Mouse (Mus musculus): ENCODE measurements around the gene Il23a. TPM values are rescaled to one million over a fixed set of nuclear protein-coding genes. Genes with fewer than 3 reads are reported as not detected.
"Not testable (repeated sequence)": the region's sequence is repeated elsewhere in the genome, so short reads cannot be mapped to it uniquely, and the experiment has no call there.

Il23a gene
- polyA plus RNA-seq, 1 experiment from 2014 or later, result not detected

DNA sequence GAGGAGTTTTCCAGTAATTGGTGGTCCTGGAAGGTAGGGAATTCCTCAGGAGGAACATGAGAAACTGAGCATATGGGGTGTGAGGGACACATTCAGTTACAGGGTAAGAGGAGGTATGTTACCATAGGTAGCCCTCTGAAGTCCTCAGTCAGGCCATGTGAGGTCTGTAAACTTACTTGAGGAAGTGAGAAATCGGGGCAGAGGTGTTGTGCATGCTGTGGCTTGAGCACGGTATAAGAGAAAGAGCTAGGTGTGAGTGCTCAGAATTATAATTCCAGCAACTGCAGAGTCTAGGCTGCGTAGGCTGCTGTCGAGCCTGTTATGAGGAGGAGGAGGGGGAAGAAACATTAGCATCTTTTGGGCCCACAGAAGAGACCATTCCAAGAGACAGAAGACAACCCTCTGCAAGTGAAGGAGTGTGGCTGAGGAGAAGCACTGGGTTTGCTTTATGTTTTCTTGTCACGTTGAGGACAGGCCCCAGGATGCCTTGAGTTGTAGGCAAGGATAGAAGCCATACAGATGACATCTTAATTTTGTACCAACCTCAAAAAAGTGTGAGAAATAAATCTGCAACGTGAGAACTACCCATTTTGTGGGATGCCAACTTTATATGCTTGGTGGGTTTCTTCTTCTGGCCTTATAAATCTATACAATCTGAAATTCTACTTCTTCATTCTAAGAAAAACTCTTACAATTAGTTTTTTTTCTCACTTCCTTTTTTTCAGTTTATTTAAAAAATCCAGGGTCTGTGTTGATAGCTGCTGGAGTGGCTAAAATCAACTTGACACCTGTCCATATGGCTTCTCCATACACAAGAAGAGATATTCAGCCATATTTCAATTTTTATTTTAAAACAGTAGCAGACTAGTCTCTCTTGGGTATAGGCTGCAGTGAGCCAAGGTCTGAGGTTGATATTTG is 34.9 kb downstream of the Il23a start:
- ATAC-seq (ENCODE audit: insufficient read depth, low FRiP score, low TSS enrichment) (no peak), DNase-seq (ENCODE audit: low spot score) (no peak)
- Histone ChIP-seq H3K4me3 (ENCODE audit: low read depth, low read length) (no peak overlapping the region), H3K36me3 (ENCODE audit: control insufficient read depth, insufficient read depth, low read length) (no peaks in the 10 kb centered on the region), H3K27me3 (ENCODE audit: control insufficient read depth, insufficient read depth, low read length) (no peaks in the 10 kb centered on the region), H3K27ac (ENCODE audit: low read depth, low read length) (no peak overlapping the region), H3K4me2 (ENCODE audit: low read depth) (no peak overlapping the region), H3K9me3 (ENCODE audit: control insufficient read depth, low read length) (no peaks in the 10 kb centered on the region), H3K9ac (ENCODE audit: low read length) (no peak overlapping the region), H3K4me1 (ENCODE audit: control insufficient read depth, insufficient read depth, low read length) (no peaks in the 10 kb centered on the region)
- WGBS, result 78% methylated on average over 6 of the region's 6 CpGs

GRCm38 (mm10) chr10:128262300-128262699 is 36.3 kb downstream of the Il23a start:
- ATAC-seq (ENCODE audit: insufficient read depth, low FRiP score, low TSS enrichment), result no peak
- H3K4me1 ChIP-seq (ENCODE audit: control insufficient read depth, insufficient read depth, low read length), result no peaks in the 10 kb centered on the region
- no peaks in the 10 kb centered on the region for H3K27me3 ChIP-seq (ENCODE audit: control insufficient read depth, insufficient read depth, low read length)
- no peaks in the 10 kb centered on the region for H3K9me3 ChIP-seq (ENCODE audit: control insufficient read depth, low read length)
- H3K36me3 ChIP-seq (ENCODE audit: control insufficient read depth, insufficient read depth, low read length), result no peaks in the 10 kb centered on the region
- H3K4me3 ChIP-seq (ENCODE audit: low read depth, low read length), result no peak overlapping the region
- H3K9ac ChIP-seq (ENCODE audit: low read length), result no peak overlapping the region
- H3K4me2 ChIP-seq (ENCODE audit: low read depth), result no peak overlapping the region
- DNase-seq (ENCODE audit: low spot score), result no peak
- 86% methylated on average over 22 of the region's 22 CpGs for WGBS
- no peak overlapping the region for H3K27ac ChIP-seq (ENCODE audit: low read depth, low read length)

DNA sequence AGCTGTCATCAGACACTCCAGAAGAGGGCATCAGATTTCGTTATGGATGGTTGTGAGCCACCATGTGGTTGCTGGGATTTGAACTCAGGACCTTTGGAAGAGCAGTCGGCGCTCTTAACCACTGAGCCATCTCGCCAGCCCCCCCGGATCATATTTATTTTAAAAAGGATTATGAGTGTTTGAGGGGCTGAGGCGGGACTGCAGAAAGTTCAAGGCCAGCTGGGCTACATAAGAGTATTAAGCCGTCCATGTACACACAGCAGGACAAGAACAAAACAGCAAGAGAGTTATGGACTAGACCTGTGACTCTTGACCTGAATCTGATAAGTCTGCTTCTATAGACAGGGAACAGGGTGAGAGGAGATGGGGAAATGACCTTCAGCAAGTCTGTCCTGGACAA is 38.2 kb downstream of the Il23a start:
- DNase-seq (ENCODE audit: low spot score); H3K4me2 ChIP-seq (ENCODE audit: low read depth); H3K4me3 ChIP-seq (ENCODE audit: low read depth, low read length); H3K9ac ChIP-seq (ENCODE audit: low read length); H3K4me1 ChIP-seq (ENCODE audit: control insufficient read depth, insufficient read depth, low read length); H3K36me3 ChIP-seq (ENCODE audit: control insufficient read depth, insufficient read depth, low read length); ATAC-seq (ENCODE audit: insufficient read depth, low FRiP score, low TSS enrichment); H3K27me3 ChIP-seq (ENCODE audit: control insufficient read depth, insufficient read depth, low read length); H3K27ac ChIP-seq (ENCODE audit: low read depth, low read length); H3K9me3 ChIP-seq (ENCODE audit: control insufficient read depth, low read length): not testable (repeated sequence)
- WGBS, result 86% methylated on average over 7 of the region's 7 CpGs

DNA sequence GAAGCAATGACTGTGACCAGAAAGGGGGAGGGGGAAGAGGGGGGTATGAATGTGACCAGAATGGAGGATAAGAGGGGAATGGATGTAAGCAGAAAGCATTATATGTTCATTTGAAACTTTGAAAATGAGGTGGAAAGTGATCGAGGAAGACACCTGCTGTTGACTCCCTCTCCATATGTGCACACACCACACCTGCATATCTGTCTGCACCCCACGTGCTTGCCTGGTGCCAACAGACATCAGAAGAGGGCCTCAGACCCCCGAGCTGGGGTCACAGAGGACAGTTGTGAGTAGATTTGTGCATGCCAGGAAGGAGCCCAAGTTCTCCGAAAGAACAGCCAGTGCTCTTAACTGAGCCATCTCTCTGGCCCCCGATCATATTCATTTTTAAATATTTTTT is 38.6 kb downstream of the Il23a start:
- WGBS, result 85% methylated on average over 5 of the region's 5 CpGs
- Histone ChIP-seq H3K27me3 (ENCODE audit: control insufficient read depth, insufficient read depth, low read length) (no peaks in the 10 kb centered on the region), H3K4me3 (ENCODE audit: low read depth, low read length) (no peak overlapping the region), H3K9ac (ENCODE audit: low read length) (no peak overlapping the region), H3K4me1 (ENCODE audit: control insufficient read depth, insufficient read depth, low read length) (no peaks in the 10 kb centered on the region), H3K9me3 (ENCODE audit: control insufficient read depth, low read length) (no peaks in the 10 kb centered on the region), H3K4me2 (ENCODE audit: low read depth) (no peak overlapping the region), H3K27ac (ENCODE audit: low read depth, low read length) (no peak overlapping the region), H3K36me3 (ENCODE audit: control insufficient read depth, insufficient read depth, low read length) (no peaks in the 10 kb centered on the region)
- DNase-seq (ENCODE audit: low spot score) (no peak), ATAC-seq (ENCODE audit: insufficient read depth, low FRiP score, low TSS enrichment) (no peak)

DNA sequence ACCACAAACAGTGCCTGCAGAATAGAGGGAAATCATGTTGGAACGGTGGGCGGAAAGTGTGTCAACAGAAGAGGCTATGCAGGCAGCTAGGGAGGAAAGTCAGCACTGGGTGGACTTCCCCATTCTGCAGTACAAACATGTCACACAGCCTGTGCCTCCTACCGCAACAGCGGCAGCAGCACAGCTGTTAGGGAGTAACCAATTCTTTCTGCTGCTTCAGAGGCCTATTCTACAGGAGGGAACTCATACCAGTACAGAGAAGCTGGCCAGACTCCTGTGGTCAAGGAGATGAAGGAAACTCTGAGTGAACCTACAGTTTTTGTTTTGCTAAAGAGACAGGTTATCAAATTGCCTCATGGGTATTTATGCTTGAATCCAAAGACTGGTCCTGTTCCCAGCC is 39.6 kb downstream of the Il23a start:
- ATAC-seq (ENCODE audit: insufficient read depth, low FRiP score, low TSS enrichment) (no peak), DNase-seq (ENCODE audit: low spot score) (no peak)
- no peaks in the 10 kb centered on the region for H3K27me3 ChIP-seq (ENCODE audit: control insufficient read depth, insufficient read depth, low read length)
- no peak overlapping the region for H3K27ac ChIP-seq (ENCODE audit: low read depth, low read length)
- H3K9me3 ChIP-seq (ENCODE audit: control insufficient read depth, low read length), result no peaks in the 10 kb centered on the region
- no peaks in the 10 kb centered on the region for H3K4me1 ChIP-seq (ENCODE audit: control insufficient read depth, insufficient read depth, low read length)
- no peak overlapping the region for H3K9ac ChIP-seq (ENCODE audit: low read length)
- H3K4me3 ChIP-seq (ENCODE audit: low read depth, low read length), result no peak overlapping the region
- H3K36me3 ChIP-seq (ENCODE audit: control insufficient read depth, insufficient read depth, low read length), result no peaks in the 10 kb centered on the region
- WGBS, result 83% methylated on average over 4 of the region's 4 CpGs
- no peak overlapping the region for H3K4me2 ChIP-seq (ENCODE audit: low read depth)

- H3K9me3 ChIP-seq (ENCODE audit: control insufficient read depth, low read length), result no peaks in the 10 kb centered on the region
- H3K4me3 ChIP-seq (ENCODE audit: low read depth, low read length), result no peak overlapping the region
- WGBS, result 74% methylated on average over 8 of the region's 8 CpGs
- no peak overlapping the region for H3K27ac ChIP-seq (ENCODE audit: low read depth, low read length)
- DNase-seq (ENCODE audit: low spot score) (no peak), ATAC-seq (ENCODE audit: insufficient read depth, low FRiP score, low TSS enrichment) (no peak)
- no peaks in the 10 kb centered on the region for H3K4me1 ChIP-seq (ENCODE audit: control insufficient read depth, insufficient read depth, low read length)
- no peak overlapping the region for H3K4me2 ChIP-seq (ENCODE audit: low read depth)
- peaks cover 12% of the 10 kb centered on the region for H3K36me3 ChIP-seq (ENCODE audit: control insufficient read depth, insufficient read depth, low read length)
- H3K9ac ChIP-seq (ENCODE audit: low read length), result no peak overlapping the region
- no peaks in the 10 kb centered on the region for H3K27me3 ChIP-seq (ENCODE audit: control insufficient read depth, insufficient read depth, low read length)
These were observed 42.2 kb downstream of the Il23a start for GRCm38 (mm10) chr10:128256328-128256727.

DNA sequence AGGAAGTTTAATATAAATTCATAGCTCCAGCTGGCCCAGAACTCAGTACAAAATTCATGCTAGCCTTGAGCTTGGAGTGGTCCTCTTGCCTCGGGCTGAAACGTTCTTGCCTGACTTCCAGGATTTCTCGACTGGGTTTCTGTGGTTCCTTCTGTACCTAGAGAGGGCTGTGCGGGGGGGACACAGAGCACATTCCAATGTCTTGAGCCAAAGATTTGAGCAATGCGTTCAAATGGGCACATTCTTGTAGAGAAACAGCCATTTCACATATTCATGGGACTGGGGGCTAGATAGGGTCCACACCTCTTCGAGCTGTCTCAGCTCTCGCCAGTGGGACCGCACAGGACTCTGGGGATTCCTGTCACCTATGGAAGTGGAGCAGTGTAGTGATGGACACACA is 42.6 kb downstream of the Il23a start:
- no peak overlapping the region for H3K4me3 ChIP-seq (ENCODE audit: low read depth, low read length)
- H3K9ac ChIP-seq (ENCODE audit: low read length), result no peak overlapping the region
- ATAC-seq (ENCODE audit: insufficient read depth, low FRiP score, low TSS enrichment), result no peak
- H3K4me2 ChIP-seq (ENCODE audit: low read depth), result no peak overlapping the region
- H3K9me3 ChIP-seq (ENCODE audit: control insufficient read depth, low read length), result no peaks in the 10 kb centered on the region
- DNase-seq (ENCODE audit: low spot score), result no peak
- 91% methylated on average over 8 of the region's 8 CpGs for WGBS
- H3K27ac ChIP-seq (ENCODE audit: low read depth, low read length), result no peak overlapping the region
- H3K36me3 ChIP-seq (ENCODE audit: control insufficient read depth, insufficient read depth, low read length), result peaks cover 16% of the 10 kb centered on the region
- H3K27me3 ChIP-seq (ENCODE audit: control insufficient read depth, insufficient read depth, low read length), result no peaks in the 10 kb centered on the region
- no peaks in the 10 kb centered on the region for H3K4me1 ChIP-seq (ENCODE audit: control insufficient read depth, insufficient read depth, low read length)

DNA sequence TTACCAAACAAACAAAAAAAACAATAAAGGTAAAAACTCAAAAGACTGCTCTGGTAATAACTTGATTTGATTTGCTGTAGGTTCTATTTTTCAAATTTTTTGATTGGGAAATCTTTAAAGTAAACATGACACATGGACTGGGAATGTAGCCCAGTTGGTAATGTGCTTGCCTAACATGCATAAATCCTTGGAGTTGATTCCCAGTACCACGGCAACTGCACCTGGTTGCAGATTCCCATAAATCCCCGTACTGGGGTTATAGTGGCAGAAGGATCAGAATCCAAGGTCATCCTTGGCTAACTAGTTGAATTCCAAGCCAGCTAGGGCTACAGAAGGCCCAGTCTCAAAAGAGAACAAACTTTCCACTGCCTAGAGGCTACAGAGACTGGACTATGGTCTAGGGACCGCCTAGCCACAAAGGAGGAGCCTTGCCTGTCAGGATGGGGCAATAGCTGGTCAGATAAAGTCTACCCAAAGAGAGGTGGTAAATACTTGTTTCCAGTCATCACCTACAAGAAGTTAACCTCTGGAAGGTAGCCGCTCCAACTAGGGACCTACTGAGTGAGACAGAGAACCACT is 44.8 kb downstream of the Il23a start, which contains the start of gene Apon:
TSS of gene Apon (plus strand) at position 420 of the 579 bp plus-strand sequence.
- no peak for ATAC-seq (ENCODE audit: insufficient read depth, low FRiP score, low TSS enrichment)
- Histone ChIP-seq H3K9me3 (ENCODE audit: control insufficient read depth, low read length) (no peaks in the 10 kb centered on the region), H3K4me2 (ENCODE audit: low read depth) (no peak within 1 kb of the TSS), H3K27ac (ENCODE audit: low read depth, low read length) (no peak within 1 kb of the TSS), H3K36me3 (ENCODE audit: control insufficient read depth, insufficient read depth, low read length) (peaks cover 33% of the 10 kb centered on the region), H3K4me3 (ENCODE audit: low read depth, low read length) (no peak within 1 kb of the TSS), H3K27me3 (ENCODE audit: control insufficient read depth, insufficient read depth, low read length) (no peaks in the 10 kb centered on the region), H3K9ac (ENCODE audit: low read length) (no peak within 1 kb of the TSS), H3K4me1 (ENCODE audit: control insufficient read depth, insufficient read depth, low read length) (no peaks in the 10 kb centered on the region)
- 90% methylated on average over 4 of the region's 4 CpGs for WGBS
- DNase-seq (ENCODE audit: low spot score), result no peak

- H3K36me3 ChIP-seq (ENCODE audit: control insufficient read depth, insufficient read depth, low read length), result peaks cover 46% of the 10 kb centered on the region
- no peak for DNase-seq (ENCODE audit: low spot score)
- no peak overlapping the region for H3K4me3 ChIP-seq (ENCODE audit: low read depth, low read length)
- H3K4me2 ChIP-seq (ENCODE audit: low read depth), result no peak overlapping the region
- H3K9me3 ChIP-seq (ENCODE audit: control insufficient read depth, low read length), result no peaks in the 10 kb centered on the region
- no peaks in the 10 kb centered on the region for H3K4me1 ChIP-seq (ENCODE audit: control insufficient read depth, insufficient read depth, low read length)
- no peaks in the 10 kb centered on the region for H3K27me3 ChIP-seq (ENCODE audit: control insufficient read depth, insufficient read depth, low read length)
- H3K9ac ChIP-seq (ENCODE audit: low read length), result no peak overlapping the region
- 92% methylated on average over 13 of the region's 13 CpGs for WGBS
- ATAC-seq (ENCODE audit: insufficient read depth, low FRiP score, low TSS enrichment), result no peak
- no peak overlapping the region for H3K27ac ChIP-seq (ENCODE audit: low read depth, low read length)
These were observed 48.0 kb downstream of the Il23a start for GRCm38 (mm10) chr10:128250565-128250964.

All from neural tube, embryonic 11.5 days (tissue).